Mouse (Mus musculus): ENCODE measurements around the gene Mif4gd.

- TF ChIP-seq CTCF (IDR thresholded peaks at IDR 0.05; ENCODE audit: borderline replicate concordance, control insufficient read depth, extremely low read depth, insufficient read depth, low read length, poor library complexity) = no peak
- no peak for TF ChIP-seq POLR2A (IDR thresholded peaks at IDR 0.05; ENCODE audit: control insufficient read depth, extremely low read depth, insufficient read depth, low read length, poor library complexity)
Observed at GRCm38 (mm10) chr11:115632247-115632646, 19.5 kb upstream of the Mif4gd start.
